Mouse (Mus musculus) olfactory bulb, adult 2 months (tissue): Measurements from ENCODE around the gene Wap. TPM values are rescaled to one million over a fixed set of nuclear protein-coding genes. Genes with fewer than 3 reads are reported as not detected.

Experiments used
- H3K27ac ChIP-seq: fragments of 200-500 bp; 2 replicates; pipeline ENCODE4 v1.5.1; 2012; ENCODE audit warnings: low read depth, low read length; ENCODE audit not compliant: insufficient read depth
- H3K4me1 ChIP-seq: fragments of 200-500 bp; 2 replicates; pipeline ENCODE4 v1.6.1; 2012; ENCODE audit warnings: low read length; ENCODE audit not compliant: control insufficient read depth, insufficient read depth
- H3K4me3 ChIP-seq: fragments of 200-500 bp; 2 replicates; pipeline ENCODE4 v1.5.1; 2012; ENCODE audit warnings: mild to moderate bottlenecking, low read depth, low read length, moderate library complexity; ENCODE audit not compliant: insufficient read depth
- CTCF ChIP-seq: fragments of 200-500 bp; IDR thresholded peaks from 2 replicates; pipeline ENCODE4 v1.5.1; 2012; ENCODE audit warnings: low read depth, mild to moderate bottlenecking, low read length, moderate library complexity; ENCODE audit not compliant: insufficient read depth
- POLR2A ChIP-seq: fragments of 200-500 bp; IDR thresholded peaks from 2 replicates; pipeline ENCODE4 v1.6.1; 2012; ENCODE audit warnings: mild to moderate bottlenecking, low read depth, low read length, moderate library complexity; ENCODE audit not compliant: insufficient read depth
- WGBS: fragments of 180-500 bp; shearing (Covaris S2); methylation state at CpG from one replicate; pipeline ENCODE4 v1.1.7; 2018; 5-methylcytosine and 5-hydroxymethylcytosine counted together
- polyA plus RNA-seq: library from polyadenylated mRNA; stranded (reverse); fragments of >200 nt; gene quantifications from 2 replicates; pipeline ENCODE4 v1.2.4, GENCODE M21; 2012; ENCODE audit warnings: low replicate concordance; ENCODE audit not compliant: missing spikeins, insufficient read depth, insufficient read length

Wap gene
- polyA plus RNA-seq, 1 experiment = not detected

DNA sequence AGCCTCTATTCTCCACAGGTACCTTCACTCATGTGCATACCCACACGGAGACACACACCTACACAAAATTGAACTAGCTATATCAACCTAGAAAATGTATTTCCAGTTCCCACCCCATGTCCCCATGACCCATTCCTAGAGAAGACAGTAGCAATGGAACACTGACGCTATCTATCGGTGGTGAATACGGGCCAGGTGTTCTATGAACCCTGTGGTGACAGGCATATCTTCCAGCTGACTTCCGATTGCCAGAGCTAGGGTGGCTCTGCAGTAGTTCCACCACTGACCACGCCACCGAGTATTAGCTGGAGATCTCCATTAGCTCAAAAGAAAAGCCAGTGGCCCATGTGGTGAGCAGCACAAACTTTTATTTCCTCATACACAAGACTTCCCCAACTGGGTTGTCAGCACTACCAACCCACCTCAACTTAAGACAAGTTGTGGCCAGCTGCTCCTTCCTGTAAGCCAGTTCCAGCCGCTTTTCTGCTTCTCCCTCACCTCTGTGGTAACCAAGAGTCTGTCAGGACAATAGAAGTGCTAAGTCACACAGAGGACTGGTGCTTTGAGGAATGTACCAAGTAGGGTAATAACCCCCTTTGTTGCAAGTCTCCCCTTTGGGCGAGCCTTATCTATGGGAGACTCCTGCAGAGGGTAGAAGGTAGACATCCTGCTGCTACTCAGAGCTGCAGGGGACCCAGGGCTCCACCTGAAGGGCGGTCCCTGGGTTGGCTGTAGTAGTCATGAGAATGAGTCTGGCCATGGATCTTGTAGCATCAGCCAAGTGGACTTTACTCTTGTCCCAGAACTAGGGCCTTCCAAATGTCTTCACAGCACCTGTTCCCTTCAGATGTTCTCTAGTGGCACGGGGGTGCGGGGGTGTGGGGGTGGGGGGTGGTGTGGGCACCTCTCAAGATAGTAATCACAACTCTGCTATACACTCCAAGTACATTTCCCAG, 22.9 kb downstream of the Wap start:
- WGBS = 89% methylated on average over 12 of the region's 12 CpGs
- H3K27ac ChIP-seq = no peak overlapping the region
- TF ChIP-seq POLR2A (no peak), CTCF (no peak)
- H3K4me1 ChIP-seq = no peaks in the 10 kb centered on the region
- no peak overlapping the region for H3K4me3 ChIP-seq

DNA sequence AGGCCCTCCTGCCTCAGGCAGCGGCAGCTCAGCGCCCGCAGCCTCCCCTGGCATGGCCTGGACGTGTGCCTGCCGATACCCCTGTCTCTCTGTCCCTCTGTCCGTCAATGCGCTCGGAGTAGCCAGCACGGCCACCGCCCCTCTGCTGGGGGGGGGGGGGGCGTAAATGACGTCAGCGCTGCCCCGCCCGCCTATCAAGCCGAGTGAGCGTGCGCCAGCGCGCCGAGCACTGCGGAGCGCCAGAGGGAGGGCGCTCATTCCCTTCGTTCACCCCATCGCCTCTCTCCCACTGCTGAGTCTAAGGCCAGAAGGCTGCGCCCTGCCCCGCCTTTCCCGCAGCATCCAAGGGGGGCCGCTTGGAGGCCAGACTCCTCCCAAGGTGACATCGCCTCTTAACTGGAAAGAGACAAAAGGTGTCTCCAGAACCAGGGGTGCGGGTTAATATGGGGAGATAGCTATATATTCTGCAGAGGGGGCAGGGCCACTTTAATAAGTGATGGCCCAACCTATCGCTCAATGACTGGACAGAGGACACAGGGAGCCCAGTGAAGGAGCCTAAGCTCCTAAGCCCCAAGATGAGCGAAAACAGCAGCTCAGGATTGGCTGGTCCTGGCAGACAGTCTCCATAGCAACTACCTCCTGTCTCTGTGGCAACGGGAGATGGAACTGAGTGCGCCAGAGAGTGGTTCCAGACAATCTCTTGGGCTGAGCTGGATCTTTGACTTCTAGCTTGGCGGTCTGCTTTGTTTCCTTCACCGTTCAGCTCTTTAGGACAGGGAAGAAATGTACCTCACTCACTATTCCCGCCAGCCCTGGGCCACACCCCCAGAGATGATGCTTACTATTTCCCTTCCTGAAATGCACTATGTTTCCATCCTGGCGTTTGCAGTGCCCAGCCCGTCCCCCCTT, 32.7 kb downstream of the Wap start, which contains the start of gene Nacad:
Gene Nacad (minus strand): TSS at position 563 of the 909 bp plus-strand sequence.
- H3K4me1 ChIP-seq = peaks cover 35% of the 10 kb centered on the region
- peak within 1 kb of the TSS; percentile 89 for H3K4me3 ChIP-seq
- peak within 1 kb of the TSS; percentile 100 for H3K27ac ChIP-seq
- peak; percentile 84 for TF ChIP-seq POLR2A
- TF ChIP-seq CTCF = no peak
- WGBS = 1% methylated on average over 35 of the region's 41 CpGs

- 2% methylated on average over 13 of the region's 13 CpGs for WGBS
- Histone ChIP-seq H3K27ac (peak overlapping the region; percentile 100), H3K4me3 (peak overlapping the region; percentile 89), H3K4me1 (peaks cover 42% of the 10 kb centered on the region)
- TF ChIP-seq POLR2A (no peak), CTCF (no peak)
Observed at GRCm38 (mm10) chr11:6605021-6605481, 33.4 kb downstream of the Wap start.

GRCm38 (mm10) chr11:6604604-6604936, 33.9 kb downstream of the Wap start:
- Histone ChIP-seq H3K4me3 (peak overlapping the region; percentile 89), H3K27ac (peak overlapping the region; percentile 100), H3K4me1 (peaks cover 47% of the 10 kb centered on the region)
- TF ChIP-seq POLR2A (no peak), CTCF (no peak)

- WGBS = 2% methylated on average over 12 of the region's 12 CpGs
- H3K27ac ChIP-seq = peak overlapping the region; percentile 100
- TF ChIP-seq CTCF (no peak), POLR2A (no peak)
- peaks cover 52% of the 10 kb centered on the region for H3K4me1 ChIP-seq
- H3K4me3 ChIP-seq = peak overlapping the region; percentile 89
Observed at GRCm38 (mm10) chr11:6603887-6604603, 34.4 kb downstream of the Wap start.

GRCm38 (mm10) chr11:6603224-6603623, 35.2 kb downstream of the Wap start:
- H3K4me3 ChIP-seq = peak overlapping the region; percentile 29
- H3K27ac ChIP-seq = peak overlapping the region; percentile 100; the same call in 1 of the 2 replicates
- peaks cover 61% of the 10 kb centered on the region for H3K4me1 ChIP-seq
- no peak for TF ChIP-seq CTCF
- no peak for TF ChIP-seq POLR2A
- WGBS = 57% methylated on average over 9 of the region's 9 CpGs

- whole genome bisulfite sequencing = 75% methylated on average over 9 of the region's 9 CpGs
- TF ChIP-seq POLR2A (no peak), CTCF (no peak)
- peaks cover 66% of the 10 kb centered on the region for H3K4me1 ChIP-seq
- H3K27ac ChIP-seq = no peak overlapping the region
- no peak overlapping the region for H3K4me3 ChIP-seq
Observed at GRCm38 (mm10) chr11:6602662-6603061, 35.8 kb downstream of the Wap start.
